Mouse (Mus musculus) central nervous system, embryonic 18 days (tissue): ENCODE measurements around the gene Zfp618. TPM values are rescaled to one million over a fixed set of nuclear protein-coding genes. Genes with fewer than 3 reads are reported as not detected.

Source experiments
- polyA plus RNA-seq: library from polyadenylated mRNA; depleted of rRNA; stranded (reverse); fragments of >200 nt; gene quantifications from 2 replicates; pipeline ENCODE4 v1.2.3, GENCODE M21; 2012; rRNA removed

Gene Zfp618
- polyA plus RNA-seq = 15.0 and 15.5 TPM in 2 replicates

DNA sequence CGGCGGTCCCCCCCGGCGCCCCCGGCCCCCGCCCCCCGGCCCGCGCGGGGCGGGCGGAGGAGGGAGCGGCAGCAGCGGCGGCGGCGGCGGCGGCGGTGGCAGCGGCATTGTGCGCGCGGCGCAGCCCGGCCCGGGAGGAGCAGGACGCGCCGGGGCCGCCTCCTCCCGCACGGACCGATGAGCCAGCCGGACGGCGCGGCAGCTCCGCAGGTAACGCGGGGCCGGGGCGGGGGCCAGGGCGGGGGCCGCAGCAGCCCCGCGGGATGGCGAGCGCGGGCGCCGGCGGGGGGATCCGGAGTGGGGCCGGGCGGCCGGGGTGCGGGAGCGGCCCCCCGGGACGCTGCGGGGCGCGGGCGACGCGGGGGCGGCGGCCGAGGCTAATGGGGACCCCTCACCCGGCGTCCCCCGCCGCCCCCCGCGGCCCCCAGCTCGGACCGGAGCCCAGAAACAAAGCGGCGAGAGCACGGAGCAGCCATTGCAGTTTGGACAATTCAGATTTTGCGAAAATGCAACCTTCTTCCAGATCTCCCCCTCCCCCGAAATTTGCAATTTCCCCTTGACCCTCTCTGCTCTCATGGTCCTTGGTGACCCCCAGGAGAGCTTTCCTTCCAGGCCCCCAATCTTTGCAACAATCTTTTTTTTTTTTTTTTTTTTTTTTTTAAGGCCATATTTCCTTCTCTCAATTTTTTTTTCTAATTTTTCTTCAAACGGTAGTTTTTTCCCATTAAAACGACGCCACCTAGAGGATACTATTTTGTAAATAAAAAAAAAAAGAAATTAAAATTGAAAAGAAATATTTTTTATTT lies at the start of gene Zfp618:
Gene Zfp618 (plus strand): TSS at position 77 of the 806 bp plus-strand sequence.

DNA sequence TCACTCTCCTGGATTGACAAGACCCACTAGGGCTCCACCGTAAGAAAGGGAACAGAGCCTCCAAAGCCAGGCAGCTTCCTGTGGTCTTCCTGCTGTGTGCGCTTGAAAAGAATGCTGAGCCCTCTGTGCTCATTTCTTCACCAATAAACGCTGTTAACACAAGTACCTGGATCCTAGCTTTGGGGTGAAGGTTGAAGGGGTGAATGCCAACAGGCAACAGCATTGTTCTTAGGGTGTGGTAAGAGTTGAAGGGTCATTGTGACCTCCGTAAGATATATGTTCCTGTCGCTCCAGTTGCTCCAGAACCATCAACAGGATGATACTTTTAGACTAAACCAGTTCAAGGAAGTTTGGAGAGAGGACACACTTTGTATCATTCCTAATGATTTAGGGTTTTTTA lies 189.3 kb downstream of the Zfp618 start, which contains the start of gene Ambp:
Gene Ambp (minus strand): TSS at position 101 of the 400 bp plus-strand sequence.

GRCm38 (mm10) chr4:63171969-63172685 lies 206.8 kb downstream of the Zfp618 start, which contains the start of gene Kif12:
Gene Kif12 (minus strand): TSS chr4:63172131.

Other genes starting within 250 kb of the Zfp618 start
- 0.08 and 0.17 TPM in 2 replicates for gene Ambp, start 189.2 kb downstream of the Zfp618 start, polyA plus RNA-seq
- gene Kif12, start 206.6 kb downstream of the Zfp618 start, polyA plus RNA-seq = 0.12 and 0.20 TPM in 2 replicates
- 3.5 and 5.9 TPM in 2 replicates for gene Col27a1, start 248.4 kb downstream of the Zfp618 start, polyA plus RNA-seq